Comparison of ENCODE assay signal across 19 mouse cellular contexts in genomic region chr8:126438937-126439336, GRCm38 (mm10). TPM values are rescaled to one million over a fixed set of nuclear protein-coding genes. Genes with fewer than 3 reads are reported as not detected.
DNase-seq lines count a peak whose midpoint lies in the region; ATAC-seq and TF ChIP-seq lines count a peak whose summit lies in the region.
"Had no signal": no experiment of that assay in that cellular context is flagged by ENCODE, and none has a peak within 500 bp of the region (broad histone marks: within the 10 kb centered on the region; RNA-seq: fewer than 3 reads in every experiment).

No protein-coding gene starts in this region.

- no peak for TF ChIP-seq POLR2A in kidney, adult 2 months (IDR thresholded peaks at IDR 0.05; ENCODE audit: low read depth, low read length)

- no peaks in the 10 kb centered on the region for H3K27me3 ChIP-seq in kidney, adult 2 months (replicated peaks; ENCODE audit: control insufficient read depth, insufficient read depth, low read length)
- H3K27me3 ChIP-seq in lung, postnatal 0 days (replicated peaks; ENCODE audit: insufficient read depth, low read length): no peaks in the 10 kb centered on the region
- H3K27me3 ChIP-seq: forebrain, embryonic 13.5 days; liver, embryonic 13.5 days; neural tube, embryonic 12.5 days had no signal

- H3K4me2 ChIP-seq in lung, postnatal 0 days (replicated peaks; ENCODE audit: low read depth, low read length): no peak overlapping the region
- H3K4me2 ChIP-seq: forebrain, embryonic 13.5 days; liver, embryonic 13.5 days; neural tube, embryonic 12.5 days had no signal

- peaks cover 2% of the 10 kb centered on the region for H3K36me3 ChIP-seq in kidney, adult 2 months (ENCODE audit: control insufficient read depth, insufficient read depth, low read length)
- peaks cover 12% of the 10 kb centered on the region; the same call in 1 of the 2 replicates for H3K36me3 ChIP-seq in lung, postnatal 0 days (ENCODE audit: insufficient read depth, low read length)

- H3K9ac ChIP-seq in lung, postnatal 0 days (replicated peaks; ENCODE audit: low read depth): no peak overlapping the region
- H3K9ac ChIP-seq: forebrain, embryonic 13.5 days; liver, embryonic 13.5 days; neural tube, embryonic 12.5 days had no signal

- ATAC-seq in lung, postnatal 0 days: no peak
- peak; percentile 45; the same call in 1 of the 2 replicates for ATAC-seq in megakaryocyte-erythroid progenitor cell, adult 5-6 weeks (replicated peaks; ENCODE audit: low FRiP score, low TSS enrichment, poor library complexity, severe bottlenecking)
- no peak for ATAC-seq in erythroid progenitor cell, adult 5-6 weeks (replicated peaks; ENCODE audit: low FRiP score, poor library complexity, severe bottlenecking)
- ATAC-seq: forebrain, embryonic 13.5 days had no signal

- 0 out of 2 replicates have a peak, but pooled peaks have one; percentile 31 for TF ChIP-seq CTCF in kidney, adult 2 months (conservative IDR thresholded peaks at IDR 0.05; ENCODE audit: insufficient read depth, insufficient read length, low read depth, low read length)
- peak; percentile 45 for TF ChIP-seq CTCF in lung, postnatal 0 days (IDR thresholded peaks at IDR 0.05)

- no peaks in the 10 kb centered on the region for H3K4me1 ChIP-seq in kidney, adult 2 months (ENCODE audit: control insufficient read depth, insufficient read depth, low read length)
- no peaks in the 10 kb centered on the region for H3K4me1 ChIP-seq in lung, postnatal 0 days (ENCODE audit: insufficient read depth, low read depth, low read length)
- H3K4me1 ChIP-seq: forebrain, embryonic 13.5 days; limb, embryonic 10.5 days; liver, embryonic 13.5 days; neural tube, embryonic 12.5 days had no signal

- no peaks in the 10 kb centered on the region for H3K9me3 ChIP-seq in lung, postnatal 0 days (ENCODE audit: low read length)
- H3K9me3 ChIP-seq: forebrain, embryonic 13.5 days; limb, embryonic 10.5 days; liver, embryonic 13.5 days; neural tube, embryonic 12.5 days had no signal

- TF ChIP-seq EP300 in lung, postnatal 0 days (IDR thresholded peaks at IDR 0.05): no peak

- no peak overlapping the region for H3K4me3 ChIP-seq in kidney, adult 2 months (ENCODE audit: insufficient read depth, low read depth, low read length)
- H3K4me3 ChIP-seq in lung, postnatal 0 days (ENCODE audit: low read depth, low read length): no peak overlapping the region
- H3K4me3 ChIP-seq: forebrain, embryonic 13.5 days; limb, embryonic 10.5 days; liver, embryonic 13.5 days; neural tube, embryonic 12.5 days had no signal

- WGBS in kidney, adult 2 months: 56% methylated on average over 2 of the region's 2 CpGs
- WGBS in lung, postnatal 0 days: 63% methylated on average over 2 of the region's 2 CpGs

- peak; percentile 20 for DNase-seq in adrenal gland, postnatal 14 days
- DNase-seq in adrenal gland, adult 2 months: no peak
- no peak for DNase-seq in kidney, adult 2 months
- no peak for DNase-seq in kidney, adult 18-20 months
- DNase-seq in lung, postnatal 0 days (ENCODE audit: low spot score): no peak
- no peak for DNase-seq in lung, postnatal 36 days
- DNase-seq: cerebellum, adult 11 months; cerebellum, postnatal 36 days; heart, postnatal 4 days; kidney, postnatal 14 days; liver, embryonic 13.5 days; right cerebral cortex, postnatal 4 days; thymus, adult 18-20 months had no signal

- no peak overlapping the region for H3K27ac ChIP-seq in kidney, adult 2 months (ENCODE audit: insufficient read depth, low read depth, low read length)
- H3K27ac ChIP-seq in lung, postnatal 0 days (ENCODE audit: low read length): no peak overlapping the region
- H3K27ac ChIP-seq: forebrain, embryonic 13.5 days; limb, embryonic 10.5 days; liver, embryonic 13.5 days; macrophage; neural tube, embryonic 12.5 days had no signal

RNA-seq across cellular contexts. Expression of gene Coa6, which starts 16.6 kb away (rescaled TPM):
- total RNA-seq in adrenal gland, postnatal 14 days (2021): 31.6 and 37.4 TPM in 2 replicates
- 10 to 100 TPM; 25.5 to 37.6 TPM for total RNA-seq in adrenal gland, adult 2 months (2021)
- polyA plus RNA-seq in adrenal gland, adult 2 months (2012; rRNA removed): 62.6 and 75.9 TPM in 2 replicates
- 87.6 and 128 TPM in 2 replicates for polyA plus RNA-seq in kidney, adult 2 months (2012; rRNA removed)
- 53.4 and 53.5 TPM in 2 replicates for polyA plus RNA-seq in lung, postnatal 0 days (2015; fragmentation: Nextera tagmentation; extraction: Ambion mirVana)
- total RNA-seq in megakaryocyte-erythroid progenitor cell, adult 5-6 weeks (2014; fragmentation: Nextera tagmentation): 31.5 and 34.2 TPM in 2 replicates
- total RNA-seq in megakaryocyte-erythroid progenitor cell, adult 5-6 weeks (2017): 13.8 and 36.9 TPM in 2 replicates
- total RNA-seq in erythroid progenitor cell, adult 5-6 weeks (2015; ENCODE audit: low replicate concordance): 14.7 and 28.1 TPM in 2 replicates
- 2.2 and 5.1 TPM in 2 replicates for total RNA-seq in erythroid progenitor cell, adult 5-6 weeks (2017; ENCODE audit: low replicate concordance)

RNA-seq across cellular contexts. Expression of gene Tarbp1, which starts 35.9 kb away (rescaled TPM):
- 9.4 and 10.0 TPM in 2 replicates for total RNA-seq in adrenal gland, postnatal 14 days (2021)
- 1 to 10 TPM; 4.8 to 5.0 TPM for total RNA-seq in adrenal gland, adult 2 months (2021)
- polyA plus RNA-seq in adrenal gland, adult 2 months (2012; rRNA removed): 3.8 and 4.1 TPM in 2 replicates
- 2.7 and 3.2 TPM in 2 replicates for polyA plus RNA-seq in kidney, adult 2 months (2012; rRNA removed)
- 1.1 and 1.2 TPM in 2 replicates for polyA plus RNA-seq in lung, postnatal 0 days (2015; fragmentation: Nextera tagmentation; extraction: Ambion mirVana)
- total RNA-seq in megakaryocyte-erythroid progenitor cell, adult 5-6 weeks (2014; fragmentation: Nextera tagmentation): 20.0 and 22.7 TPM in 2 replicates
- 13.0 and 17.8 TPM in 2 replicates for total RNA-seq in megakaryocyte-erythroid progenitor cell, adult 5-6 weeks (2017)
- total RNA-seq in erythroid progenitor cell, adult 5-6 weeks (2015; ENCODE audit: low replicate concordance): 5.4 and 6.3 TPM in 2 replicates
- total RNA-seq in erythroid progenitor cell, adult 5-6 weeks (2017; ENCODE audit: low replicate concordance): 0.45 and 2.2 TPM in 2 replicates
